Mouse (Mus musculus): Measurements from ENCODE around the gene H2-Q7. TPM values are rescaled to one million over a fixed set of nuclear protein-coding genes. Genes with fewer than 3 reads are reported as not detected.

Gene H2-Q7
- 90.4 and 146 TPM in 2 replicates for polyA plus RNA-seq (2012; ENCODE audit: low replicate concordance)

DNA sequence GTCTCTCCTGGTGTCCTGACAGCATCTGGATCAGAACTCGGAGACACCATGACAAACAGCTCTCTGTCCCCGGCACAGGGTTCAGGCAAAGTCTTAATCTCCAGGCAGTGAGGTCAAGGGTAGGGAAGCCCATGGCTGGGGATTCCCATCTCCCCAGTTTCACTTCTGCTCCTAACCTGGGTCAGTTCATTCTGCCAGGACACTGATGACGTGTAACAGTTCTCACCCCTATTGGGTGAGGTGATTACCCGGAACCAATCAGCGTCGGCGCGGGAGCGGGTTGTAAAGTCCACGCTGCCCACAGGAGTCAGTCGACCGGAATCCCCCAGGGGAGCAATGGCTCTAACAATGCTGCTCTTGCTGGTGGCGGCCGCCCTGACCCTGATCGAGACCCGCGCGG is at the start of gene H2-Q7:
H2-Q7 (plus strand) TSS at position 271 of the 400 bp plus-strand sequence.

DNA sequence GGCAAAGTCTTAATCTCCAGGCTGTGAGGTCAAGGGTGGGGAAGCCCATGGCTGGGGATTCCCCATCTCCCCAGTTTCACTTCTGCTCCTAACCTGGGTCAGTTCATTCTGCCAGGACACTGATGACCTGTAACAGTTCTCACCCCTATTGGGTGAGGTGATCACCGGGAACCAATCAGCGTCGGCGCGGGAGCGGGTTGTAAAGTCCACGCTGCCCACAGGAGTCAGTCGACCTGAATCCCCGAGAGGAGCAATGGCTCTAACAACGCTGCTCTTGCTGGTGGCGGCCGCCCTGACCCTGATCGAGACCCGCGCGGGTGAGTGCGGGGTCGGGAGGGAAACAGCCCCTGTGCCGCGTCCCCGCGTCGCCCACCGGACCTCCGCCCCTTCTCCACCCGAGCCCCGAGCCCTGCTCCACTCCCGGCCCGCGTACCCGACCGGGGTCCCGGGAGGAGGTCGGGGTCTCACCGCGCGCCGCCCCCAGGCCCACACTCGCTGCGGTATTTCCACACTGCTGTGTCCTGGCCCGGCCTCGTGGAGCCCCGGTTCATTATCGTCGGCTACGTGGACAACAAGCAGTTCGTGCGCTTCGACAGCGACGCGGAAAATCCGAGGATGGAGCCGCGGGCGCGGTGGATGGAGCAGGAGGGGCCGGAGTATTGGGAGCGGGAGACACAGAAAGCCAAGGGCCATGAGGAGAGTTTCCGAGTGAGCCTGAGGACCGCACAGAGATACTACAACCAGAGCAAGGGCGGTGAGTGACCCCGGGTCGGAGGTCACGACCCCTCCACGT is 14.1 kb upstream of the H2-Q7 start, which contains the start of gene H2-Q6:
H2-Q6 (plus strand) TSS at position 227 of the 793 bp plus-strand sequence.

DNA sequence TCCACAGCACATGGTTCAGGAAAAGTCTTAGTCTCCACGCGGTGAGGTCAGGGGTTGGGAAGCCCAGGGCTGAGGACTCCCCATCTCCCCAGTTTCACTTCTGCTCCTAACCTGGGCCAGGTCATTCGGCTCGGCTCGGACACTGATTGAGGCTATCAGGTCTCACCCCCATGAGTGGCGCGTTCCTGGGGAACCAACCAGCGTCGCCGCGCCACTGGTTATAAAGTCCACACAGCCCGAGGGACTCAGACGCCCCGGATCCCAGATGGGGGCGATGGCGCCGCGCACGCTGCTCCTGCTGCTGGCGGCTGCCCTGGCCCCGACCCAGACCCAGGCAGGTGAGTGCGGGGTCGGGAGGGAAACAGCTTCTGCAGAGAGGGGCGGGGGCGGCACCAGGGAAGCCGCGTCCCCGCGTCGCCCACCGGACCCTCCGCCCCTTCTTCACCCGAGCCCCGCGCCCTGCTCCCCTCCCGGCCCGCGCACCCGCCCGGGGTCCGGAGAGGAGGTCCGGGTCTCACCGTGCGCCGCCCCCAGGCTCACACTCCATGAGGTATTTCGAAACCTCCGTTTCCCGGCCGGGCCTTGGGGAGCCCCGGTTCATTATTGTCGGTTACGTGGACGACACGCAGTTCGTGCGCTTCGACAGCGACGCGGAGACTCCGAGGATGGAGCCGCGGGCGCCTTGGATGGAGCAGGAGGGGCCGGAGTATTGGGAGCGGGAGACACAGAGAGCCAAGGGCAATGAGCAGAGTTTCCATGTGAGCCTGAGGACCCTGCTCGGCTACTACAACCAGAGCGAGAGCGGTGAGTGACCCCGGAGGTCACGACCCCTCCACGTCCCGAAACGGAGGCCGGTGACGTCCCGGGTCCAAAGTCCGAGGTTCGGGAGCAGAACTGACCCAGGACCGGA is 31.1 kb downstream of the H2-Q7 start, which contains the start of gene H2-Q10:
H2-Q10 (plus strand) TSS at position 248 of the 910 bp plus-strand sequence.

Other genes starting within 250 kb of the H2-Q7 start
- 883 and 1,534 TPM in 2 replicates for gene Ltb, start 244.7 kb upstream of the H2-Q7 start, polyA plus RNA-seq (2012; ENCODE audit: low replicate concordance)
- 8.2 and 10.3 TPM in 2 replicates for gene Tnf, start 237.1 kb upstream of the H2-Q7 start, polyA plus RNA-seq (2012; ENCODE audit: low replicate concordance)
- 20.2 and 29.6 TPM in 2 replicates for gene Lta, start 233.8 kb upstream of the H2-Q7 start, polyA plus RNA-seq (2012; ENCODE audit: low replicate concordance)
- not detected in 2 replicates for gene Gm16181, start 218.3 kb upstream of the H2-Q7 start, polyA plus RNA-seq (2012; ENCODE audit: low replicate concordance)
- gene Atp6v1g2, start 205.5 kb upstream of the H2-Q7 start, polyA plus RNA-seq (2012; ENCODE audit: low replicate concordance), result 2.8 and 6.8 TPM in 2 replicates
- gene Nfkbil1, start 203.4 kb upstream of the H2-Q7 start, polyA plus RNA-seq (2012; ENCODE audit: low replicate concordance), result 35.2 and 66.9 TPM in 2 replicates
- gene Ddx39b, start 197.4 kb upstream of the H2-Q7 start, polyA plus RNA-seq (2012; ENCODE audit: low replicate concordance), result 174 and 194 TPM in 2 replicates
- gene H2-D1, start 176.4 kb upstream of the H2-Q7 start, polyA plus RNA-seq (2012; ENCODE audit: low replicate concordance), result 496 and 1,202 TPM in 2 replicates
- gene H2-Q1, start 118.8 kb upstream of the H2-Q7 start, polyA plus RNA-seq (2012; ENCODE audit: low replicate concordance), result 21.1 and 21.9 TPM in 2 replicates
- 3.7 and 12.2 TPM in 2 replicates for gene H2-Q2, start 96.9 kb upstream of the H2-Q7 start, polyA plus RNA-seq (2012; ENCODE audit: low replicate concordance)
- gene H2-Q4, start 59.5 kb upstream of the H2-Q7 start, polyA plus RNA-seq (2012; ENCODE audit: low replicate concordance), result 331 and 730 TPM in 2 replicates
- 245 and 559 TPM in 2 replicates for gene H2-Q6, start 14.3 kb upstream of the H2-Q7 start, polyA plus RNA-seq (2012; ENCODE audit: low replicate concordance)
- gene H2-Q10, start 30.9 kb downstream of the H2-Q7 start, polyA plus RNA-seq (2012; ENCODE audit: low replicate concordance), result 8.2 and 27.0 TPM in 2 replicates
- gene Pou5f1, start 66.9 kb downstream of the H2-Q7 start, polyA plus RNA-seq (2012; ENCODE audit: low replicate concordance), result not detected in 2 replicates
- gene Tcf19, start 77.7 kb downstream of the H2-Q7 start, polyA plus RNA-seq (2012; ENCODE audit: low replicate concordance), result 21.6 and 39.6 TPM in 2 replicates
- gene Cchcr1, start 77.9 kb downstream of the H2-Q7 start, polyA plus RNA-seq (2012; ENCODE audit: low replicate concordance), result 6.7 and 8.3 TPM in 2 replicates
- not detected in 2 replicates for gene Psors1c2, start 94.0 kb downstream of the H2-Q7 start, polyA plus RNA-seq (2012; ENCODE audit: low replicate concordance)
- 0.04 and 0.15 TPM in 2 replicates for gene Cdsn, start 113.0 kb downstream of the H2-Q7 start, polyA plus RNA-seq (2012; ENCODE audit: low replicate concordance)
- 0.59 TPM in 1 of 2 replicates, not detected in the other for gene 2300002M23Rik, start 128.3 kb downstream of the H2-Q7 start, polyA plus RNA-seq (2012; ENCODE audit: low replicate concordance)
- gene Sfta2, start 162.4 kb downstream of the H2-Q7 start, polyA plus RNA-seq (2012; ENCODE audit: low replicate concordance), result not detected in 2 replicates
- not detected in 2 replicates for gene Gm9573, start 187.5 kb downstream of the H2-Q7 start, polyA plus RNA-seq (2012; ENCODE audit: low replicate concordance)
- gene Mucl3, start 204.5 kb downstream of the H2-Q7 start, polyA plus RNA-seq (2012; ENCODE audit: low replicate concordance), result not detected in 2 replicates
- gene Vars2, start 228.4 kb downstream of the H2-Q7 start, polyA plus RNA-seq (2012; ENCODE audit: low replicate concordance), result 46.5 and 99.2 TPM in 2 replicates
- gene Gtf2h4, start 234.6 kb downstream of the H2-Q7 start, polyA plus RNA-seq (2012; ENCODE audit: low replicate concordance), result 8.3 and 11.4 TPM in 2 replicates